Mouse (Mus musculus) bone marrow, adult 2 months (tissue): ENCODE data around the gene Cdc42bpg. TPM values are rescaled to one million over a fixed set of nuclear protein-coding genes. Genes with fewer than 3 reads are reported as not detected.
A peak's percentile ranks its signal among the peaks of the same experiment; 100 is the strongest.

Experiments used
- H3K27ac ChIP-seq: fragments of 200-500 bp; 2 replicates; pipeline ENCODE4 v1.5.1; 2012; ENCODE audit warnings: low read depth, mild to moderate bottlenecking, control low read depth, inconsistent platforms, low read length; ENCODE audit not compliant: control insufficient read depth, poor library complexity, insufficient read depth
- H3K4me1 ChIP-seq: fragments of 200-500 bp; 2 replicates; pipeline ENCODE4 v1.6.1; 2011; ENCODE audit warnings: low read length; ENCODE audit not compliant: control insufficient read depth, insufficient read depth
- H3K4me3 ChIP-seq: fragments of 200-500 bp; replicated peaks from 2 replicates; pipeline ENCODE3; 2011; ENCODE audit warnings: mild to moderate bottlenecking, low read depth, low read length, control low read depth; ENCODE audit not compliant: control insufficient read depth
- CTCF ChIP-seq: fragments of 200-500 bp; IDR thresholded peaks from 2 replicates; pipeline ENCODE4 v1.5.1; 2011; ENCODE audit warnings: low read length, control low read depth; ENCODE audit not compliant: control insufficient read depth, insufficient read depth
- POLR2A ChIP-seq: fragments of 200-500 bp; IDR thresholded peaks from 2 replicates; pipeline ENCODE4 v1.6.1; 2011; ENCODE audit warnings: low read depth, mild to moderate bottlenecking, control low read depth, low read length, borderline replicate concordance; ENCODE audit not compliant: control insufficient read depth
- WGBS: fragments of 180-500 bp; shearing (Covaris S2); methylation state at CpG from one replicate; pipeline ENCODE4 v1.1.7; 2018; 5-methylcytosine and 5-hydroxymethylcytosine counted together
- polyA plus RNA-seq: library from polyadenylated mRNA; stranded (reverse); fragments of >200 nt; gene quantifications from 2 replicates; pipeline ENCODE4 v1.2.4, GENCODE M21; 2011; ENCODE audit warnings: low replicate concordance; ENCODE audit not compliant: missing spikeins, insufficient read depth, insufficient read length

Cdc42bpg gene
- polyA plus RNA-seq, 1 experiment, result 13.6 TPM

DNA sequence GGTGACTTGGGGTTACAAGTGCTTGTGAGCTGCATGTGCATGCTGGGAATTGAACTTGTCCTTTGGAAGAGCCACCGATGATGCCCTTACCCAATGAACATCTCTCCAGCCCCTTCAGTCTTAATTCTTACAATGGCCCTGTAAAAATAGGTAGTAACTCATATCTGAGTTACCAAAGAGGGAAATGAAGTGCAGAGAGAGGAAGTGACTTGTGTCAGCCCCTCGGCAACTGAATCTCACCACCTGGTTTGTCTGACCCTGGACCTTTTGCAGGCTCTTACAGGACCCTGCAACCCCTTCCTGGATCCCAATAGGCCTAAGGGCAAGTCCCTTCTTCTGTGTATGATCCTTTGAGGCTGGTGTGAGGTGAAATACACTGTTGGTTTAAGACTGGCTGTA is 45.9 kb downstream of the Cdc42bpg start:
- Histone ChIP-seq H3K4me1 (peaks cover 7% of the 10 kb centered on the region), H3K27ac (peak overlapping the region; percentile 27; the same call in 1 of the 2 replicates), H3K4me3 (no peak overlapping the region)
- no peak for TF ChIP-seq POLR2A
- TF ChIP-seq CTCF, result no peak
- WGBS, result 12% methylated on average over 2 of the region's 2 CpGs

GRCm38 (mm10) chr19:6354030-6354429 is 47.8 kb downstream of the Cdc42bpg start:
- H3K4me3 ChIP-seq, result no peak overlapping the region
- no peak for TF ChIP-seq POLR2A
- TF ChIP-seq CTCF, result no peak
- no peak overlapping the region for H3K27ac ChIP-seq
- peaks cover 5% of the 10 kb centered on the region for H3K4me1 ChIP-seq
- 89% methylated on average over 7 of the region's 7 CpGs for WGBS

GRCm38 (mm10) chr19:6361291-6361690 is 55.0 kb downstream of the Cdc42bpg start:
- WGBS, result 86% methylated on average over 3 of the region's 3 CpGs
- TF ChIP-seq CTCF (no peak), POLR2A (no peak)
- H3K4me3 ChIP-seq, result no peak overlapping the region
- H3K27ac ChIP-seq, result no peak overlapping the region
- H3K4me1 ChIP-seq, result no peaks in the 10 kb centered on the region; the same call in 1 of the 2 replicates

GRCm38 (mm10) chr19:6363091-6363410 is 56.8 kb downstream of the Cdc42bpg start:
- no peak for TF ChIP-seq POLR2A
- TF ChIP-seq CTCF, result no peak
- peak overlapping the region; percentile 92 for H3K4me3 ChIP-seq
- H3K27ac ChIP-seq, result peak overlapping the region; percentile 68
- WGBS, result 0% methylated on average over 11 of the region's 11 CpGs
- H3K4me1 ChIP-seq, result no peaks in the 10 kb centered on the region; the same call in 1 of the 2 replicates

GRCm38 (mm10) chr19:6363411-6364240 is 57.4 kb downstream of the Cdc42bpg start, which contains the start of gene Sf1:
Gene Sf1 (plus strand): TSS chr19:6363690.
- H3K4me3 ChIP-seq, result peak within 1 kb of the TSS; percentile 92
- TF ChIP-seq POLR2A (peak; percentile 87), CTCF (no peak)
- H3K4me1 ChIP-seq, result no peaks in the 10 kb centered on the region; the same call in 1 of the 2 replicates
- peak within 1 kb of the TSS; percentile 100 for H3K27ac ChIP-seq
- 1% methylated on average over 84 of the region's 85 CpGs for WGBS

GRCm38 (mm10) chr19:6364317-6364725 is 58.1 kb downstream of the Cdc42bpg start:
- under 1% methylated on average over 55 of the region's 55 CpGs for WGBS
- Histone ChIP-seq H3K4me3 (peak overlapping the region; percentile 87), H3K27ac (peak overlapping the region; percentile 100), H3K4me1 (no peaks in the 10 kb centered on the region; the same call in 1 of the 2 replicates)
- TF ChIP-seq CTCF, result no peak
- TF ChIP-seq POLR2A, result peak; percentile 70; the same call in 1 of the 2 replicates

GRCm38 (mm10) chr19:6364842-6365241 is 58.6 kb downstream of the Cdc42bpg start:
- Histone ChIP-seq H3K4me1 (no peaks in the 10 kb centered on the region; the same call in 1 of the 2 replicates), H3K4me3 (peak overlapping the region; percentile 87), H3K27ac (no peak overlapping the region)
- TF ChIP-seq POLR2A (no peak), CTCF (no peak)
- 0% methylated on average over 2 of the region's 2 CpGs for WGBS

GRCm38 (mm10) chr19:6370175-6370574 is 63.9 kb downstream of the Cdc42bpg start:
- Histone ChIP-seq H3K4me3 (no peak overlapping the region), H3K4me1 (no peaks in the 10 kb centered on the region; the same call in 1 of the 2 replicates), H3K27ac (no peak overlapping the region)
- 32% methylated on average over 2 of the region's 2 CpGs for WGBS
- TF ChIP-seq CTCF (no peak), POLR2A (no peak)
